Mouse (Mus musculus) ovary, postnatal 14 days (tissue): ENCODE measurements around the gene Gm16503.
"Not testable (repeated sequence)": the region's sequence is repeated elsewhere in the genome, so short reads cannot be mapped to it uniquely, and the experiment has no call there.

Experiments
- DNase-seq: peaks from one replicate; pipeline ENCODE4 v3.0.0; 2022; ENCODE audit warnings: low spot score

The Gm16503 gene

GRCm38 (mm10) chr4:147539918-147540317 is at the start of gene Gm16503:
Gene Gm16503 (plus strand): TSS chr4:147540218.
- DNase-seq = not testable (repeated sequence)

GRCm38 (mm10) chr4:147492117-147492516 is 47.9 kb upstream of the Gm16503 start, which contains the start of gene Zfp982:
Gene Zfp982 (plus strand): TSS chr4:147492417.
- not testable (repeated sequence) for DNase-seq

DNA sequence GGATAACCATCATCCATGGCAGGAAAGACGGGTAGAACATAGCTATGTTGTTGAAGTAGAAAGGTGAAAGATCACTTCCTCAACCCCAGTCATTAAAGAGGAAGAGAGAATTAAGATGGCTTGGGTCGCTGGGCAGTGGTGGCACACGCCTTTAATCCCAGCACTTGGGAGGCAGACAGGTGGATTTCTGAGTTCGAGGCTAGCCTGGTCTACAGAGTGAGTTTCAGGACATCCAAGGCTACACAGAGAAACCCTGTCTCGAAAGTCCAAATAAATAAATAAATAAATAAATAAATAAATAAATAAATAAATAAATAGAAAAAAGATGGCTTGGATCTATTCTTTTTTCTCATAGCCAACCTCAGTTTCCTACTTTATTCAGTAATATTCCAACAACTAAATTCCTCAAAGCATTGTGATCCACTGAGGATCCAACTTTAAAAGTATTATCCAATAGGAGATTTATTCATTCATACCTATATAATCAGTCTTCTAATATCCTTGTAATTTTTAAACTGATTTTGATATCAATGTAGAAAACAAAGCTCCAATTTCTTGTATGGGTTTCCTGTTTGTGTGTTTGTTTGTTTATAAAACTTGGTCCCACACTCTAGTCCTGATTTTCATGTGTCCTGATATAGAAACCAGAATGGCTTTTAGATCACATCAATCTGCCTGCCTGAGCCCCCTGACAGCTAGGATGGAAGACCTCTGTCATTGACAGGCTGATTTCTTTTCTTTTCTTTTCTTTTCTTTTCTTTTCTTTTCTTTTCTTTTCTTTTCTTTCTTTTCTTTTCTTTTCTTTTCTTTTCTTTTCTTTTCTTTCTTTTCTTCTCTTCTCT is 41.0 kb upstream of the Gm16503 start:
- DNase-seq = not testable (repeated sequence)

DNA sequence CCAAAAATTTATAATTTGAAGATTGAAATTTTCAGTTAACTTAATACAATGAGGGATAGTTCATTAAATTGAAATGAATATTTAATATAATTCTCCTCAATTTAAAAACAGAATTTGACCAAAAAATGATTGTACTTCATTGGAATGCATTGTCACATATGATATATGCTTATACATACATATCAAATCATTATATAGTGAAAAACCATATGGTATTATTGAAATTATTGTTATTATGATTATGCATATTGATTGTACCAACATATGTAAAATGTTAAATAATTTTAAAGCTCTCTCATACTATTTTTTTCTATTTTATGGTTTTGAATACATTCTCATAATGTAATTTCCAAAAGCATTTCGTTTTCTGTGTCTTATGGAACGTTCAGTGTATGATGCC is 30.8 kb upstream of the Gm16503 start:
- no peak for DNase-seq

DNA sequence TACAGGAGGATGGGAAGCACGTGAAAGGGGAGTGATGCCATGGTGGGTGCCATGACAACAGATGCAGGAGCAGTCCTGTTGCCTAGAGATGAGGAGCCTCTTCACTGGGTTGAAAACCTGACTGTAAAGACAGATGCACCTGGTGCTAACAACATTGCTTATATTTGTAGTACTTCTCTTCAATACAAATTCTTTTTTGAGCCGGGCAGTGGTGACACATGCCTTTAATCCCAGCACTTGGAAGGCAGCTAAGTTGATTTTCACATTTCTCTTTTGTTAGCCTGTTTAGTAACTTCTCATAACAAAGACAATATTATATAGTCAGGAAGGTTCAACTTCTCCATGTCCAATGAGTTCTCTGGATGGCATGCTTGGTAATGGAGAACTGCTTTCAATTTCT is 21.0 kb upstream of the Gm16503 start:
- DNase-seq = no peak

DNA sequence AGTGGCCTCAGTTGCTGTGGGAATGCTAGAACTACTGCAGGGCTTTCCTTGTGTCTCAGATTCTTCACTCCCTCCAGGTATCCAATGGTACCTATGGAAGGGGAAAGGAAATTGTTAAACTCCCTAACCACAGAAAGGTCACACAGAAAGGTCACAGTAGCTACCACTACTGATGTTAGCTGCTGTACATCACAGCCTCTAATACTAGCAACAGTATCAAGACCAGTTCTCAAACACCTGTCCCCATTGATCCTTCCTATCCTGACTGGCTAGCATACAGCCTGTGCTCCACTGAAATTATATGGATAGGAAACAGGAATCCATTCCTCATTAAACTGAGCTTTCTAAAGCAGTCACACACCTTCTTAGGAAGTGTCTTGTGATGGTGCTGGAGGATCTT is 19.9 kb upstream of the Gm16503 start:
- DNase-seq = no peak

DNA sequence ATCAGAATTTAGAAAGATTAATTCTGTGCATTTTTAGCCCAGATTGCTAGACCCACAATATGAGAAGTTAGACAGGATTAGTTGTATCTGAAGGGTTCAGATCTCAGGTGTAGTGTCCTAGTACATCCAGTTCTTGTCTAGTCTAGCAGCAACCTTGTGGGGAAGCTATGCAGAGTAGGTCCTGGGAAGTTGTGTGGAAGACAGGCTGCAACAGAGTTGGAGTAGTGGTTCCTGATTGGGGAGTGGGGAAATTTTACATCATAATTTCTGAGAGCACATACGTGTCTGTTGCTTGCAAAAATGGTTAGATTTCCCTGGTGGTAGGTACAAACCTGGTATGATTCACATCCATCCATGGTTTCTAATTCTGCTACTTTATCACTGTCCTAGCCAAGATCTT is 14.9 kb upstream of the Gm16503 start:
- DNase-seq = no peak

- no peak for DNase-seq
Observed at GRCm38 (mm10) chr4:147530366-147530765, 9.7 kb upstream of the Gm16503 start.

GRCm38 (mm10) chr4:147535916-147536315 is 4.1 kb upstream of the Gm16503 start:
- not testable (repeated sequence) for DNase-seq

GRCm38 (mm10) chr4:147537702-147538101 is 2.3 kb upstream of the Gm16503 start:
- DNase-seq = no peak

GRCm38 (mm10) chr4:147541105-147541504 is 1.1 kb downstream of the Gm16503 start:
- DNase-seq = no peak

GRCm38 (mm10) chr4:147553071-147553470 is 13.1 kb downstream of the Gm16503 start, which contains the start of gene Zfp985:
Gene Zfp985 (plus strand): TSS chr4:147553277.
- not testable (repeated sequence) for DNase-seq

- not testable (repeated sequence) for DNase-seq
Observed at GRCm38 (mm10) chr4:147554361-147554760, 14.3 kb downstream of the Gm16503 start.

DNA sequence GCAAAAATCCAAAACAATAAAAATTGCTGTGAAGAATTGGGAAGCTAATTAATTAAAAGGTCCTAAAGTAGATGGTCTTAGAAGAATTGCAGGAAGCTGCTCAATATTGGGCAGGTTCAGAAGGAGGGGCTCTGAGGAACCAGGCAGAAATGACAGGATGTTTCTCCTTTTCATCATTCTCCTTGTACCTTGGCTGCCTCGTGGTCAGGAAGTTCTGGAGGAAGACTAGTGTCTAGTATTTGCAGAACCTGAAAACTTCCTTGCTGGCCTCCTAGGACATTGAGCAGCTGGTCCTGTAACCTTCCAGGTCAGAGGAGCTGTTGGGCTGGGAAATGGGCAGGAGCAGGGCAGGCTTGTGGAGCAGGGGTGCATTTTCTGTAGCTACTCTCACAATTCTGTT is 16.9 kb downstream of the Gm16503 start:
- not testable (repeated sequence) for DNase-seq

GRCm38 (mm10) chr4:147558011-147558410 is 18.0 kb downstream of the Gm16503 start:
- DNase-seq = not testable (repeated sequence)

DNA sequence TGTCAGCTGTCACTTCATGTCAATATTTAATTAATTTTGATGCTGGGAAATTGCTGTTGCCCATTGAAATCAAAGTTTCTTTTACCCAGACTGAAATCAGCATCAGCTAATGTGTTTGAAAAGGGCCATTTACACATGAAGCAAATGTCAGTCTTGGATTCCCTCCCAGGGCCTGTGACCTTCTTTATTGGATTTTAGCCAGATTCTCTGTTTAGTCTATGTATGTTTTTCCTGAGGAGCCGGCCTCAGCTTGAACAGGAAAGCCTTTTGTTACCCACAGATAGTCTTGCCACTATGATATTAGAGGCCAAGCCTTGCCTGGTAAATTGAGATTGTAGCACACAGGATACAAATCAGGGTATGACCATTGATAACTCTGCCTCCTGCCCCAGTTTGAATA is 19.1 kb downstream of the Gm16503 start:
- DNase-seq = not testable (repeated sequence)

DNA sequence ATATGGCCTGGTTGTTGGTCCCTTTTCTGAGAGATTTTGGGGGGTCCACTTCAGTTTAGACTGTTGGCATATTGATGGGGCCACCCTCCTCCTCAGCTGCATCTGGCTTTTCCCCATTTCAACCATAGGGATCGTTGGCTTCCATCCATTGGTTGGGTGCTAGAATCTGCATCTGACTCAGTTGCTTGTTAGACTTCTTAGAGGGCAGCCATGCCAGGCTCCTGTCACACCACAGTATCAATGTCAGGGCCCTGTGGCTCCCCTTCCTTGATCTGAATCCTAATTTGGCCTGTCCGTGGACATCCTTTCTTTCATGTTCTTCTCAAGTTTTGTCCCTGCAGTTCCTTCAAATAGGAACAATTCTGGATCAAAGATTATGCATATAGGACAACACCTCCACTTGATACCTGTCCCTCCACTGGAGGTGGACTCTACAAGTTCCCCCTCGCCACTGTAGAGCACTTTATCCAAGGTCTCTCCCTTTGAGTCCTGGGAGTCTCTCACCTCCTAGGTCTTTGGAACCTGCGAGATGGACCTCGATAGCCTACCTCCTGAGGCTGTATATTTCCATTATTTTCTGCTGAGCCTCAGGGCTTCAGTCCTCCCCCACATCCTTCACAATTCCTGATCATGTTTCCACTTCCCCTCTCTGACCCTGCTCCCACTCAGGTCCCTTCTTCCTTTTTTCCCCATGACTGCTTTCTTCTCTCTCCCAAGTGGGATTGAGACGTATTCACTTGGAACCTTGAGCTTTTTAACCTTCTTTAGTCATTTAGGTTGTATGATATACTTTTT is 25.6 kb downstream of the Gm16503 start:
- no peak for DNase-seq

- DNase-seq = not testable (repeated sequence)
Observed at GRCm38 (mm10) chr4:147571156-147571555, 31.1 kb downstream of the Gm16503 start.

GRCm38 (mm10) chr4:147579371-147579770 is 39.4 kb downstream of the Gm16503 start:
- not testable (repeated sequence) for DNase-seq

DNA sequence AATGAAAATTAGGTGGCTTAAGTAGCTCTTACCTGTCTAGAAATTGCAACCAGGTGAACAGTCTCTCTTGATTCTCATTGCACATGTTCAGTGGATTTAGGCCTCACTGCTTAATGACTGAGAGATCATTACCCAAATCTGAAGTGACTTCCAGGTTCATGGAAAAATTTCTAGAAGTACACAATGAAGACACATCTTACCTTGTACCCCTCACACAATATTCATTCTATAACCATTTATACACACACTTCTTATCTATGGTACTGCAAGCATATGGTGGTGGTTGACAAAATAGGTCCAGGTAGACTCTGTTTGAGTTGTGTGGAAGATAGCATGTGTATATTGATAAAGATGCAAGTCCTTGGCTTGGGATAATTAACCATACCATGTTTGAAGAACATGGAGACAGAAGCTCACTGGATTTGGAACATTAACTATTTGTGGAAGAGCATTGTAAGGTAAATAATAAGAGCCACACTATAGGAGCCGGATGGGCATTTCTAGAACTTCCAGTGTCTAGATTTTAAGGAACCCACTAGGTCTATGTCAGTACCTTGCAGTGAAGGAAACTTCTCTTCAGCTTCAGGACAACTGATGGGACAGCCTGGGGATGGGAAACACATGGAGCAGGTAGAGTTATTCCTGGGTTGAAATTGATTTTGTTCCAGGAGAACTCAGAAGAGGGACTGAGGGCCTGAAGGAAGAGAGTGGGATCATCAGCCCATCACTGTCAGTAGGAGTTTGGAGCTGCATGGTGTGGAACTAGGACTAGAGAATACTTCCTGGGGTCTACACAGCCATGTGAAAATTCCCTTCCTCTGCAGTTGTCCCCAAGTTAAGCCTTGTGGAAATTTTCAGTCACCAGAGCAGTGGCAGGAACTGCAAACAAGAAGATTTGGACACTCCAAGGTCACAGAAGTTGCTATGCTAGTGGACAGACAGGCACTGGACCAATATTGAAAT is 46.8 kb downstream of the Gm16503 start:
- DNase-seq = no peak
